Mouse (Mus musculus) heart, adult 2 months (tissue): ENCODE measurements around the gene Coq6.

Experiments
- CTCF ChIP-seq: fragments of 200-600 bp; IDR thresholded peaks from 2 replicates; pipeline ENCODE4 v1.8.1; 2022; ENCODE audit warnings: antibody characterized with exemption, mild to moderate bottlenecking, moderate library complexity
- POLR2A ChIP-seq: fragments of 200-500 bp; IDR thresholded peaks from 2 replicates; pipeline ENCODE4 v1.6.1; 2011; ENCODE audit warnings: mild to moderate bottlenecking, low read depth, low read length, control low read depth; ENCODE audit not compliant: insufficient read depth

GRCm38 (mm10) chr12:84417605-84417922 is 56.1 kb downstream of the Coq6 start:
- TF ChIP-seq POLR2A: no peak
- no peak for TF ChIP-seq CTCF
